Mouse (Mus musculus) heart, adult 2 months (tissue): ENCODE data around the gene Pkhd1. TPM values are rescaled to one million over a fixed set of nuclear protein-coding genes. Genes with fewer than 3 reads are reported as not detected.

Experiments used
- DNase-seq, 2 experiments: peaks; one replicate each; pipeline ENCODE4 v3.0.0; 2021
- H3K27ac ChIP-seq: fragments of 200-600 bp; 2 replicates; pipeline ENCODE4 v1.8.1; 2022
- H3K27me3 ChIP-seq: fragments of 200-500 bp; 2 replicates; pipeline ENCODE4 v1.6.1; 2012; ENCODE audit warnings: mild to moderate bottlenecking, low read length, inconsistent platforms, mixed read lengths; ENCODE audit not compliant: control insufficient read depth, insufficient read depth
- H3K36me3 ChIP-seq: fragments of 200-500 bp; 2 replicates; pipeline ENCODE4 v1.6.1; 2012; ENCODE audit warnings: low read length, inconsistent platforms; ENCODE audit not compliant: control insufficient read depth, insufficient read depth
- H3K4me1 ChIP-seq: fragments of 200-500 bp; 2 replicates; pipeline ENCODE4 v1.6.1; 2011; ENCODE audit warnings: low read length; ENCODE audit not compliant: control insufficient read depth, insufficient read depth
- H3K4me3 ChIP-seq: fragments of 200-600 bp; 2 replicates; pipeline ENCODE4 v1.8.1; 2022
- H3K79me2 ChIP-seq: fragments of 200-500 bp; replicated peaks from 2 replicates; pipeline ENCODE4 v1.6.1; 2012; ENCODE audit warnings: mild to moderate bottlenecking, inconsistent platforms, low read length, moderate library complexity, mixed read lengths; ENCODE audit not compliant: control insufficient read depth, insufficient read depth
- H3K9ac ChIP-seq: fragments of 200-500 bp; 2 replicates; pipeline ENCODE4 v1.6.1; 2012; ENCODE audit warnings: low read depth, mild to moderate bottlenecking, control low read depth, inconsistent platforms, low read length, mixed read lengths
- CTCF ChIP-seq: fragments of 200-600 bp; IDR thresholded peaks from 2 replicates; pipeline ENCODE4 v1.8.1; 2022; ENCODE audit warnings: antibody characterized with exemption, mild to moderate bottlenecking, moderate library complexity
- EP300 ChIP-seq: fragments of 200-500 bp; IDR thresholded peaks from 2 replicates; pipeline ENCODE4 v1.6.1; 2011; ENCODE audit warnings: low read depth, low read length, control low read depth; ENCODE audit not compliant: insufficient read depth
- POLR2A ChIP-seq: fragments of 200-500 bp; IDR thresholded peaks from 2 replicates; pipeline ENCODE4 v1.6.1; 2011; ENCODE audit warnings: mild to moderate bottlenecking, low read depth, low read length, control low read depth; ENCODE audit not compliant: insufficient read depth
- WGBS: fragments of 180-500 bp; shearing (Covaris S2); methylation state at CpG from one replicate; pipeline ENCODE4 v1.1.7; 2018; 5-methylcytosine and 5-hydroxymethylcytosine counted together
- intact Hi-C: fragments of 180-260 bp; cut with DNase I; formaldehyde crosslinking; loops from one replicate; pipeline ENCODE4 v1.15.1; 2025
- long read RNA-seq: library from polyadenylated mRNA; stranded (forward); transcript quantifications from one replicate; pipeline ENCODE4 v2.0.0, GENCODE M21; 2021
- polyA plus RNA-seq: library from polyadenylated mRNA; depleted of rRNA; stranded (reverse); fragments of >200 nt; gene quantifications from 2 replicates; pipeline ENCODE4 v1.2.3, GENCODE M21; 2012; rRNA removed
- total RNA-seq, 2 experiments: library from RNA; stranded (reverse); gene quantifications; 2 replicates each; pipeline ENCODE4 v1.2.3; 2021

Gene Pkhd1
- total RNA-seq = not detected
- polyA plus RNA-seq = not detected in 2 replicates
- long read RNA-seq = 0 reads

GRCm38 (mm10) chr1:20617849-20618530 lies at the start of gene Pkhd1:
Gene Pkhd1, minus strand, starts transcription at chr1:20618064.
- H3K9ac ChIP-seq = no peak within 1 kb of the TSS
- no peak for DNase-seq
- H3K27ac ChIP-seq = no peak within 1 kb of the TSS
- no peak within 1 kb of the TSS for H3K4me3 ChIP-seq
- WGBS = 75% methylated on average over 10 of the region's 10 CpGs
- no peaks in the 10 kb centered on the region for H3K36me3 ChIP-seq
- H3K79me2 ChIP-seq = no peaks in the 10 kb centered on the region
- no peaks in the 10 kb centered on the region for H3K4me1 ChIP-seq
- intact Hi-C loops = no loop called here
- TF ChIP-seq EP300 (no peak), CTCF (no peak), POLR2A (no peak)
- no peaks in the 10 kb centered on the region for H3K27me3 ChIP-seq

- H3K36me3 ChIP-seq = no peaks in the 10 kb centered on the region
- 59% methylated on average over 7 of the region's 7 CpGs for WGBS
- no peak overlapping the region for H3K27ac ChIP-seq
- TF ChIP-seq CTCF (no peak), EP300 (no peak), POLR2A (no peak)
- no peak for DNase-seq
- intact Hi-C loops = no loop called here
- H3K4me1 ChIP-seq = no peaks in the 10 kb centered on the region
- H3K9ac ChIP-seq = no peak overlapping the region
- no peak overlapping the region for H3K4me3 ChIP-seq
- no peaks in the 10 kb centered on the region for H3K27me3 ChIP-seq
- H3K79me2 ChIP-seq = no peaks in the 10 kb centered on the region
These were observed 49.7 kb upstream of the Pkhd1 start for GRCm38 (mm10) chr1:20667567-20667966.

- no peak for DNase-seq
- H3K36me3 ChIP-seq = no peaks in the 10 kb centered on the region
- TF ChIP-seq POLR2A = no peak
- no peak for TF ChIP-seq CTCF
- no peak for TF ChIP-seq EP300
- H3K27ac ChIP-seq = no peak overlapping the region
- WGBS = 76% methylated on average over 2 of the region's 2 CpGs
- H3K9ac ChIP-seq = no peak overlapping the region
- no peak overlapping the region for H3K4me3 ChIP-seq
- intact Hi-C loops = no loop called here
- H3K27me3 ChIP-seq = no peaks in the 10 kb centered on the region
- H3K4me1 ChIP-seq = no peaks in the 10 kb centered on the region
- no peaks in the 10 kb centered on the region for H3K79me2 ChIP-seq
These were observed 48.4 kb upstream of the Pkhd1 start for GRCm38 (mm10) chr1:20666233-20666632.

- 48% methylated on average over 5 of the region's 5 CpGs for WGBS
- intact Hi-C loops = no loop called here
- DNase-seq = no peak
- TF ChIP-seq POLR2A = no peak
- no peak for TF ChIP-seq EP300
- TF ChIP-seq CTCF = no peak
- H3K4me3 ChIP-seq = no peak overlapping the region
- H3K27me3 ChIP-seq = no peaks in the 10 kb centered on the region
- no peaks in the 10 kb centered on the region for H3K36me3 ChIP-seq
- H3K9ac ChIP-seq = no peak overlapping the region
- no peaks in the 10 kb centered on the region for H3K79me2 ChIP-seq
- no peak overlapping the region for H3K27ac ChIP-seq
- no peaks in the 10 kb centered on the region for H3K4me1 ChIP-seq
These were observed 37.2 kb upstream of the Pkhd1 start for GRCm38 (mm10) chr1:20655085-20655484.

GRCm38 (mm10) chr1:20653513-20654506 lies 35.9 kb upstream of the Pkhd1 start:
- no peaks in the 10 kb centered on the region for H3K36me3 ChIP-seq
- no peak overlapping the region for H3K9ac ChIP-seq
- no peak overlapping the region for H3K4me3 ChIP-seq
- no peak overlapping the region for H3K27ac ChIP-seq
- TF ChIP-seq EP300 (no peak), CTCF (no peak), POLR2A (no peak)
- no peaks in the 10 kb centered on the region for H3K4me1 ChIP-seq
- 46% methylated on average over 6 of the region's 6 CpGs for WGBS
- DNase-seq = no peak
- intact Hi-C loops = no loop called here
- H3K79me2 ChIP-seq = no peaks in the 10 kb centered on the region
- no peaks in the 10 kb centered on the region for H3K27me3 ChIP-seq
